Mouse (Mus musculus) heart, adult 2 months (tissue): Measurements from ENCODE around the gene Poc1a. TPM values are rescaled to one million over a fixed set of nuclear protein-coding genes. Genes with fewer than 3 reads are reported as not detected.

Experiments used
- DNase-seq, 2 experiments: peaks; one replicate each; pipeline ENCODE4 v3.0.0; 2021
- H3K27ac ChIP-seq: fragments of 200-600 bp; 2 replicates; pipeline ENCODE4 v1.8.1; 2022
- H3K27me3 ChIP-seq: fragments of 200-500 bp; 2 replicates; pipeline ENCODE4 v1.6.1; 2012; ENCODE audit warnings: mild to moderate bottlenecking, low read length, inconsistent platforms, mixed read lengths; ENCODE audit not compliant: control insufficient read depth, insufficient read depth
- H3K36me3 ChIP-seq: fragments of 200-500 bp; 2 replicates; pipeline ENCODE4 v1.6.1; 2012; ENCODE audit warnings: low read length, inconsistent platforms; ENCODE audit not compliant: control insufficient read depth, insufficient read depth
- H3K4me1 ChIP-seq: fragments of 200-500 bp; 2 replicates; pipeline ENCODE4 v1.6.1; 2011; ENCODE audit warnings: low read length; ENCODE audit not compliant: control insufficient read depth, insufficient read depth
- H3K4me3 ChIP-seq: fragments of 200-600 bp; 2 replicates; pipeline ENCODE4 v1.8.1; 2022
- H3K79me2 ChIP-seq: fragments of 200-500 bp; replicated peaks from 2 replicates; pipeline ENCODE4 v1.6.1; 2012; ENCODE audit warnings: mild to moderate bottlenecking, inconsistent platforms, low read length, moderate library complexity, mixed read lengths; ENCODE audit not compliant: control insufficient read depth, insufficient read depth
- H3K9ac ChIP-seq: fragments of 200-500 bp; 2 replicates; pipeline ENCODE4 v1.6.1; 2012; ENCODE audit warnings: low read depth, mild to moderate bottlenecking, control low read depth, inconsistent platforms, low read length, mixed read lengths
- CTCF ChIP-seq: fragments of 200-600 bp; IDR thresholded peaks from 2 replicates; pipeline ENCODE4 v1.8.1; 2022; ENCODE audit warnings: antibody characterized with exemption, mild to moderate bottlenecking, moderate library complexity
- EP300 ChIP-seq: fragments of 200-500 bp; IDR thresholded peaks from 2 replicates; pipeline ENCODE4 v1.6.1; 2011; ENCODE audit warnings: low read depth, low read length, control low read depth; ENCODE audit not compliant: insufficient read depth
- POLR2A ChIP-seq: fragments of 200-500 bp; IDR thresholded peaks from 2 replicates; pipeline ENCODE4 v1.6.1; 2011; ENCODE audit warnings: mild to moderate bottlenecking, low read depth, low read length, control low read depth; ENCODE audit not compliant: insufficient read depth
- WGBS: fragments of 180-500 bp; shearing (Covaris S2); methylation state at CpG from one replicate; pipeline ENCODE4 v1.1.7; 2018; 5-methylcytosine and 5-hydroxymethylcytosine counted together
- intact Hi-C: fragments of 180-260 bp; cut with DNase I; formaldehyde crosslinking; loops from one replicate; pipeline ENCODE4 v1.15.1; 2025
- polyA plus RNA-seq: library from polyadenylated mRNA; depleted of rRNA; stranded (reverse); fragments of >200 nt; gene quantifications from 2 replicates; pipeline ENCODE4 v1.2.3, GENCODE M21; 2012
- total RNA-seq, 2 experiments: library from RNA; stranded (reverse); gene quantifications; 2 replicates each; pipeline ENCODE4 v1.2.3; 2021

Gene Poc1a
- total and polyA plus RNA-seq, 3 experiments = 3.2 to 6.2 (median 4.0) TPM

- Histone ChIP-seq H3K4me3 (no peak overlapping the region), H3K79me2 (no peaks in the 10 kb centered on the region), H3K4me1 (no peaks in the 10 kb centered on the region), H3K9ac (no peak overlapping the region), H3K27me3 (no peaks in the 10 kb centered on the region), H3K36me3 (no peaks in the 10 kb centered on the region), H3K27ac (no peak overlapping the region)
- no peak for DNase-seq
- TF ChIP-seq EP300 (no peak), CTCF (no peak), POLR2A (no peak)
- intact Hi-C loops = no loop called here
- 49% methylated on average over 2 of the region's 2 CpGs for WGBS
Observed at GRCm38 (mm10) chr9:106266936-106267657, 13.8 kb upstream of the Poc1a start.

- no peaks in the 10 kb centered on the region for H3K79me2 ChIP-seq
- no peak overlapping the region for H3K9ac ChIP-seq
- H3K36me3 ChIP-seq = no peaks in the 10 kb centered on the region
- H3K27me3 ChIP-seq = no peaks in the 10 kb centered on the region
- H3K4me1 ChIP-seq = no peaks in the 10 kb centered on the region
- WGBS = 57% methylated on average over 4 of the region's 4 CpGs
- no peak overlapping the region for H3K27ac ChIP-seq
- H3K4me3 ChIP-seq = no peak overlapping the region
- TF ChIP-seq CTCF (no peak), EP300 (no peak)
- intact Hi-C loops = no loop called here
- DNase-seq = no peak
Observed at GRCm38 (mm10) chr9:106268421-106268820, 12.4 kb upstream of the Poc1a start.

- H3K27ac ChIP-seq = no peak overlapping the region
- no peaks in the 10 kb centered on the region for H3K4me1 ChIP-seq
- 65% methylated on average over 9 of the region's 9 CpGs for WGBS
- intact Hi-C loops = no loop called here
- H3K27me3 ChIP-seq = no peaks in the 10 kb centered on the region
- H3K36me3 ChIP-seq = no peaks in the 10 kb centered on the region
- no peak for DNase-seq
- no peak overlapping the region for H3K9ac ChIP-seq
- H3K4me3 ChIP-seq = no peak overlapping the region
- H3K79me2 ChIP-seq = no peaks in the 10 kb centered on the region
- TF ChIP-seq EP300 (no peak), POLR2A (no peak), CTCF (no peak)
Observed at GRCm38 (mm10) chr9:106269076-106269788, 11.6 kb upstream of the Poc1a start.

DNA sequence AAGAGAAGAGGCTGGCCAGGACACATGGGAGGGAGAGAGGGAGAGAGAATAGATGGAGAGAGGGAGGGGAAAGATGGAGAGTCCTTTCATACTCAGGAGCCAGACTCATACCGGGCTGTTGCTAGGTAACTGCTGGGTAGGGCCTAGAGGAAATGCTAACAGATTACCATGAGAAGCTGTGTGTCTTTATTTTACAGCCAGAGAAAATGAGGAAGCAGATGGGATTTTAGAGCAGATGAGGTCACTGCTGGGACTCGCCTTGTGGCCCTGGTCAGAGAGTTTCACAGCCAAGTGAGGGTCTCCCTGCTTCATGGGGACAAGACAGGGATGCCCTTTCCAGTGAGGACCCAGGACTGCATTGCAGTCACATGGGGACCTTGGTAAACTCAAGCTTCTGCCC, 11.0 kb upstream of the Poc1a start:
- H3K27me3 ChIP-seq = no peaks in the 10 kb centered on the region
- H3K27ac ChIP-seq = no peak overlapping the region
- no peak for DNase-seq
- H3K9ac ChIP-seq = no peak overlapping the region
- no peaks in the 10 kb centered on the region for H3K4me1 ChIP-seq
- WGBS = 18% methylated on average over 2 of the region's 2 CpGs
- H3K4me3 ChIP-seq = no peak overlapping the region
- no peak for TF ChIP-seq POLR2A
- TF ChIP-seq CTCF = no peak
- H3K79me2 ChIP-seq = no peaks in the 10 kb centered on the region
- no peaks in the 10 kb centered on the region for H3K36me3 ChIP-seq
- intact Hi-C loops = loop anchor here (2.0 kb wide), 1 partner anchor 13 kb away; no protein-coding TSS in a partner anchor

DNA sequence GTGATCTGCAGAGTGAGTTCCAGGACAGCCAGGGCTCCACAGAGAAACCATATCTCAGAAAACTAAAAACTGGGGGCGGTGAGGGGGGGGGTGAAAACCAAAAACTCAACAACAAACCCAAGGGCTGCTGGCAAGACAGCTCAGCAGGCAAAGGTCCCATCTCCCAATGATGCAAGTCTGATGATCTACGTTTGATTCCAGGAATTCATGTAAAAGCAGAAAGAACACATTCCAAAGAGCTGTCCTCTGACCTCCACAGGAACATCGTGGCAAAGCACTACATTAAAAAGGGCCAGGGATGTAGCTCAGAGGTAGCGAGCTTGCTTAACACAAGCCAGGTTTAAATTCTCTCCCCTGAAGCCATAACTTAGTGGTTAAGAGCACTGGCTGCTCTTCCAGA, 10.2 kb upstream of the Poc1a start:
- intact Hi-C loops = loop anchor here (2.0 kb wide), 1 partner anchor 14 kb away; no protein-coding TSS in a partner anchor
- DNase-seq = no peak
- 83% methylated on average over 4 of the region's 4 CpGs for WGBS
- Histone ChIP-seq H3K4me1 (no peaks in the 10 kb centered on the region), H3K36me3 (no peaks in the 10 kb centered on the region), H3K27me3 (no peaks in the 10 kb centered on the region), H3K27ac (no peak overlapping the region), H3K9ac (no peak overlapping the region), H3K79me2 (no peaks in the 10 kb centered on the region), H3K4me3 (no peak overlapping the region)
- TF ChIP-seq EP300 = no peak
- no peak for TF ChIP-seq POLR2A
- TF ChIP-seq CTCF = no peak

DNA sequence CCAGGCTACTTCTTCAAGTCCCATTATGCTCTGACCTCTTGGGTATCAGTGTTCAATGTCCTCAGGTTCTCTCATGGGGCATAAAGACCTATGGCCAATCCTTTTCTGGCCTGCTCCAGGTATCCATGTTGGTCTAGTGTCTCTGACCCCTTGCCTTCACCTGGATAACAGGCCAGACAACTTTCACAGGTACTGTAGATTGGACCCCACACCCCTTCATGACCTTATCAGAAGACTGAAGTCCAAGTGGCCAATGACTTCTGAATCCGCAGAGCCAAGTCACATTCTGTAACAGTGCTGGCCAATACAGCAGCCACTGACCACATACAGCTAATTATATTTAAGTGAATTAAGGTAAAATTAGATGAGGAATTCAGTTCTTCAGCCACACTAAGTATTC, 8.6 kb upstream of the Poc1a start:
- Histone ChIP-seq H3K36me3 (no peaks in the 10 kb centered on the region), H3K79me2 (no peaks in the 10 kb centered on the region), H3K27me3 (no peaks in the 10 kb centered on the region), H3K4me1 (no peaks in the 10 kb centered on the region), H3K27ac (no peak overlapping the region), H3K9ac (no peak overlapping the region), H3K4me3 (no peak overlapping the region)
- no peak for DNase-seq
- 100% methylated on average over 1 of the region's 1 CpGs for WGBS
- intact Hi-C loops = no loop called here
- TF ChIP-seq CTCF (no peak), EP300 (no peak), POLR2A (no peak)
